In genomic region chr8:109747468-109748199, GRCm38 (mm10) we compare ENCODE assay signal across 23 mouse cellular contexts.
"Had no signal": no experiment of that assay in that cellular context is flagged by ENCODE, and none has a peak within 500 bp of the region (broad histone marks: within the 10 kb centered on the region; RNA-seq: fewer than 3 reads in every experiment).

No protein-coding gene starts in this region.

- DNase-seq: gastrocnemius, postnatal 14 days; gastrocnemius, postnatal 36 days; heart, adult 18-20 months; heart, postnatal 10 days; heart, postnatal 4 days; kidney, adult 11 months; kidney, adult 8-10 months; kidney, postnatal 10 days; kidney, postnatal 25 days; kidney, postnatal 4 days; layer of hippocampus, adult 9-11 months; layer of hippocampus, postnatal 36 days; left cerebral cortex, postnatal 4 days had no signal

- H3K27ac ChIP-seq: heart, embryonic 10.5 days; hindbrain, embryonic 10.5 days; hindbrain, embryonic 13.5 days; hindbrain, embryonic 15.5 days; hindbrain, postnatal 0 days; limb, embryonic 13.5 days; limb, embryonic 15.5 days; liver, embryonic 12.5 days had no signal

- H3K4me3 ChIP-seq: heart, embryonic 10.5 days; heart, embryonic 12.5 days; hindbrain, embryonic 10.5 days; hindbrain, embryonic 13.5 days; hindbrain, embryonic 15.5 days; limb, embryonic 13.5 days; limb, embryonic 15.5 days; liver, embryonic 12.5 days had no signal

- H3K36me3 ChIP-seq: heart, embryonic 10.5 days; heart, embryonic 12.5 days; hindbrain, embryonic 10.5 days; hindbrain, embryonic 13.5 days; hindbrain, embryonic 15.5 days; limb, embryonic 13.5 days; limb, embryonic 15.5 days; liver, embryonic 12.5 days had no signal

- H3K9me3 ChIP-seq: heart, embryonic 10.5 days; heart, embryonic 12.5 days; hindbrain, embryonic 10.5 days; hindbrain, embryonic 13.5 days; hindbrain, embryonic 15.5 days; limb, embryonic 13.5 days; limb, embryonic 15.5 days; liver, embryonic 12.5 days had no signal

- H3K4me2 ChIP-seq: heart, embryonic 12.5 days; hindbrain, embryonic 13.5 days; hindbrain, embryonic 15.5 days; limb, embryonic 13.5 days; limb, embryonic 15.5 days; liver, embryonic 12.5 days had no signal

- H3K9ac ChIP-seq: heart, embryonic 12.5 days; hindbrain, embryonic 13.5 days; hindbrain, embryonic 15.5 days; limb, embryonic 13.5 days; limb, embryonic 15.5 days; liver, embryonic 12.5 days had no signal

- H3K4me1 ChIP-seq: heart, embryonic 10.5 days; heart, embryonic 12.5 days; hindbrain, embryonic 10.5 days; hindbrain, embryonic 13.5 days; hindbrain, embryonic 15.5 days; limb, embryonic 13.5 days; limb, embryonic 15.5 days; liver, embryonic 12.5 days had no signal

- ATAC-seq: hindbrain, postnatal 0 days; intestine, embryonic 16.5 days; liver, embryonic 12.5 days had no signal

- H3K27me3 ChIP-seq: heart, embryonic 12.5 days; hindbrain, embryonic 13.5 days; hindbrain, embryonic 15.5 days; limb, embryonic 15.5 days; liver, embryonic 12.5 days had no signal
